Mouse (Mus musculus): Measurements from ENCODE around the gene Lypd8. TPM values are rescaled to one million over a fixed set of nuclear protein-coding genes. Genes with fewer than 3 reads are reported as not detected.
"Not testable (repeated sequence)": the region's sequence is repeated elsewhere in the genome, so short reads cannot be mapped to it uniquely, and the experiment has no call there.

Gene Lypd8
- total and polyA plus RNA-seq, 2 experiments from 2014 or later: 0.12 TPM; not detected in 1

GRCm38 (mm10) chr11:58364454-58364853 is 14.4 kb upstream of the Lypd8 start:
- TF ChIP-seq EP300 (IDR thresholded peaks at IDR 0.05; ENCODE audit: low read depth) (no peak), CTCF (IDR thresholded peaks at IDR 0.05; ENCODE audit: low read depth) (no peak)
- H3K4me1 ChIP-seq (ENCODE audit: control insufficient read depth, insufficient read depth): no peaks in the 10 kb centered on the region
- no peak overlapping the region for H3K4me2 ChIP-seq (ENCODE audit: low read depth, low read length)
- H3K4me3 ChIP-seq (ENCODE audit: low read depth, low read length): no peak overlapping the region
- DNase-seq (ENCODE audit: low spot score) (no peak), ATAC-seq (ENCODE audit: insufficient read depth, low read depth) (no peak)
- H3K27ac ChIP-seq (ENCODE audit: low read depth): no peak overlapping the region
- no peaks in the 10 kb centered on the region for H3K27me3 ChIP-seq (ENCODE audit: control insufficient read depth, insufficient read depth, low read length)
- WGBS: 58% methylated on average over 3 of the region's 3 CpGs
- no peaks in the 10 kb centered on the region for H3K9me3 ChIP-seq (replicated peaks; ENCODE audit: control insufficient read depth, low read length)
- no peak overlapping the region for H3K9ac ChIP-seq (replicated peaks; ENCODE audit: low read depth, low read length)
- no peaks in the 10 kb centered on the region for H3K36me3 ChIP-seq (replicated peaks; ENCODE audit: control insufficient read depth, insufficient read depth, low read length)

- not testable (repeated sequence) for H3K27me3 ChIP-seq (ENCODE audit: control insufficient read depth, insufficient read depth, low read length); DNase-seq (ENCODE audit: low spot score); H3K4me3 ChIP-seq (ENCODE audit: low read depth, low read length); H3K9ac ChIP-seq (replicated peaks; ENCODE audit: low read depth, low read length); H3K4me2 ChIP-seq (ENCODE audit: low read depth, low read length); H3K4me1 ChIP-seq (ENCODE audit: control insufficient read depth, insufficient read depth); H3K9me3 ChIP-seq (replicated peaks; ENCODE audit: control insufficient read depth, low read length); H3K27ac ChIP-seq (ENCODE audit: low read depth); H3K36me3 ChIP-seq (replicated peaks; ENCODE audit: control insufficient read depth, insufficient read depth, low read length); ATAC-seq (ENCODE audit: insufficient read depth, low read depth)
- WGBS: no CpG with 5 or more reads among the region's 6 CpGs
Measured at GRCm38 (mm10) chr11:58366191-58366590, 12.7 kb upstream of the Lypd8 start.

- H3K27ac ChIP-seq (ENCODE audit: low read depth): no peak overlapping the region
- ATAC-seq (ENCODE audit: insufficient read depth, low read depth) (no peak), DNase-seq (ENCODE audit: low spot score) (no peak)
- H3K4me3 ChIP-seq (ENCODE audit: low read depth, low read length): no peak overlapping the region
- H3K9ac ChIP-seq (replicated peaks; ENCODE audit: low read depth, low read length): no peak overlapping the region
- H3K4me2 ChIP-seq (ENCODE audit: low read depth, low read length): no peak overlapping the region
- TF ChIP-seq CTCF (IDR thresholded peaks at IDR 0.05; ENCODE audit: low read depth) (no peak), EP300 (IDR thresholded peaks at IDR 0.05; ENCODE audit: low read depth) (no peak)
- H3K4me1 ChIP-seq (ENCODE audit: control insufficient read depth, insufficient read depth): no peaks in the 10 kb centered on the region
- no peaks in the 10 kb centered on the region for H3K9me3 ChIP-seq (replicated peaks; ENCODE audit: control insufficient read depth, low read length)
- H3K27me3 ChIP-seq (ENCODE audit: control insufficient read depth, insufficient read depth, low read length): no peaks in the 10 kb centered on the region
- 85% methylated on average over 2 of the region's 2 CpGs for WGBS
- H3K36me3 ChIP-seq (replicated peaks; ENCODE audit: control insufficient read depth, insufficient read depth, low read length): no peaks in the 10 kb centered on the region
Measured at GRCm38 (mm10) chr11:58377273-58377672, 1.6 kb upstream of the Lypd8 start.

- no peak for DNase-seq (ENCODE audit: low spot score)
- ATAC-seq (ENCODE audit: insufficient read depth, low read depth): no peak
- H3K36me3 ChIP-seq (replicated peaks; ENCODE audit: control insufficient read depth, insufficient read depth, low read length): no peaks in the 10 kb centered on the region
- no peak overlapping the region for H3K9ac ChIP-seq (replicated peaks; ENCODE audit: low read depth, low read length)
- no peaks in the 10 kb centered on the region for H3K4me1 ChIP-seq (ENCODE audit: control insufficient read depth, insufficient read depth)
- H3K9me3 ChIP-seq (replicated peaks; ENCODE audit: control insufficient read depth, low read length): no peaks in the 10 kb centered on the region
- H3K27ac ChIP-seq (ENCODE audit: low read depth): no peak overlapping the region
- TF ChIP-seq EP300 (IDR thresholded peaks at IDR 0.05; ENCODE audit: low read depth): no peak
- no peak for TF ChIP-seq CTCF (IDR thresholded peaks at IDR 0.05; ENCODE audit: low read depth)
- WGBS: 55% methylated on average over 1 of the region's 1 CpGs
- no peak overlapping the region for H3K4me3 ChIP-seq (ENCODE audit: low read depth, low read length)
- no peak overlapping the region for H3K4me2 ChIP-seq (ENCODE audit: low read depth, low read length)
- no peaks in the 10 kb centered on the region for H3K27me3 ChIP-seq (ENCODE audit: control insufficient read depth, insufficient read depth, low read length)
Measured at GRCm38 (mm10) chr11:58377686-58378085, 1.2 kb upstream of the Lypd8 start.

GRCm38 (mm10) chr11:58379516-58379915 is 673 bp downstream of the Lypd8 start:
- Histone ChIP-seq H3K36me3 (replicated peaks; ENCODE audit: control insufficient read depth, insufficient read depth, low read length) (no peaks in the 10 kb centered on the region), H3K9ac (replicated peaks; ENCODE audit: low read depth, low read length) (no peak overlapping the region), H3K4me3 (ENCODE audit: low read depth, low read length) (no peak overlapping the region), H3K9me3 (replicated peaks; ENCODE audit: control insufficient read depth, low read length) (no peaks in the 10 kb centered on the region), H3K4me2 (ENCODE audit: low read depth, low read length) (no peak overlapping the region), H3K27me3 (ENCODE audit: control insufficient read depth, insufficient read depth, low read length) (no peaks in the 10 kb centered on the region), H3K4me1 (ENCODE audit: control insufficient read depth, insufficient read depth) (no peaks in the 10 kb centered on the region), H3K27ac (ENCODE audit: low read depth) (no peak overlapping the region)
- DNase-seq (ENCODE audit: low spot score) (no peak), ATAC-seq (ENCODE audit: insufficient read depth, low read depth) (no peak)
- 87% methylated on average over 1 of the region's 1 CpGs for WGBS
- TF ChIP-seq EP300 (IDR thresholded peaks at IDR 0.05; ENCODE audit: low read depth) (no peak), CTCF (IDR thresholded peaks at IDR 0.05; ENCODE audit: low read depth) (no peak)

GRCm38 (mm10) chr11:58382471-58382870 is 3.6 kb downstream of the Lypd8 start:
- H3K27me3 ChIP-seq (ENCODE audit: control insufficient read depth, insufficient read depth, low read length): no peaks in the 10 kb centered on the region
- no peak overlapping the region for H3K9ac ChIP-seq (replicated peaks; ENCODE audit: low read depth, low read length)
- H3K36me3 ChIP-seq (replicated peaks; ENCODE audit: control insufficient read depth, insufficient read depth, low read length): no peaks in the 10 kb centered on the region
- no peak for DNase-seq (ENCODE audit: low spot score)
- TF ChIP-seq EP300 (IDR thresholded peaks at IDR 0.05; ENCODE audit: low read depth): no peak
- no peak for TF ChIP-seq CTCF (IDR thresholded peaks at IDR 0.05; ENCODE audit: low read depth)
- 92% methylated on average over 6 of the region's 6 CpGs for WGBS
- no peak overlapping the region for H3K4me3 ChIP-seq (ENCODE audit: low read depth, low read length)
- no peaks in the 10 kb centered on the region for H3K9me3 ChIP-seq (replicated peaks; ENCODE audit: control insufficient read depth, low read length)
- H3K4me2 ChIP-seq (ENCODE audit: low read depth, low read length): no peak overlapping the region
- H3K27ac ChIP-seq (ENCODE audit: low read depth): no peak overlapping the region
- no peak for ATAC-seq (ENCODE audit: insufficient read depth, low read depth)
- H3K4me1 ChIP-seq (ENCODE audit: control insufficient read depth, insufficient read depth): no peaks in the 10 kb centered on the region

Data from heart, postnatal 0 days (tissue).